Mouse (Mus musculus): ENCODE data around the gene Herc6.
"Not testable (repeated sequence)": the region's sequence is repeated elsewhere in the genome, so short reads cannot be mapped to it uniquely, and the experiment has no call there.

The Herc6 gene

GRCm38 (mm10) chr6:57580881-57581548 lies at the start of gene Herc6:
Gene Herc6, plus strand, starts transcription at chr6:57581000.
- peak; percentile 48 for DNase-seq (ENCODE audit: low spot score)

- DNase-seq (ENCODE audit: low spot score), result no peak
Observed at GRCm38 (mm10) chr6:57531011-57531410, 49.8 kb upstream of the Herc6 start.

- no peak for DNase-seq (ENCODE audit: low spot score)
Observed at GRCm38 (mm10) chr6:57531441-57531840, 49.4 kb upstream of the Herc6 start.

- no peak for DNase-seq (ENCODE audit: low spot score)
Observed at GRCm38 (mm10) chr6:57532022-57532421, 48.8 kb upstream of the Herc6 start.

- no peak for DNase-seq (ENCODE audit: low spot score)
Observed at GRCm38 (mm10) chr6:57533410-57533809, 47.4 kb upstream of the Herc6 start.

- no peak for DNase-seq (ENCODE audit: low spot score)
Observed at GRCm38 (mm10) chr6:57534231-57534610, 46.6 kb upstream of the Herc6 start.

- peak; percentile 44 for DNase-seq (ENCODE audit: low spot score)
Observed at GRCm38 (mm10) chr6:57534611-57535286, 46.1 kb upstream of the Herc6 start.

- DNase-seq (ENCODE audit: low spot score), result peak; percentile 97
Observed at GRCm38 (mm10) chr6:57535386-57535936, 45.3 kb upstream of the Herc6 start, which contains the start of gene Ppm1k. Gene Ppm1k, minus strand, starts transcription at chr6:57535468.

GRCm38 (mm10) chr6:57535971-57536669 lies 44.7 kb upstream of the Herc6 start:
- no peak for DNase-seq (ENCODE audit: low spot score)

GRCm38 (mm10) chr6:57537887-57538286 lies 42.9 kb upstream of the Herc6 start:
- no peak for DNase-seq (ENCODE audit: low spot score)

- no peak for DNase-seq (ENCODE audit: low spot score)
Observed at GRCm38 (mm10) chr6:57540950-57541498, 39.8 kb upstream of the Herc6 start.

- DNase-seq (ENCODE audit: low spot score), result no peak
Observed at GRCm38 (mm10) chr6:57541737-57542335, 39.0 kb upstream of the Herc6 start.

GRCm38 (mm10) chr6:57543591-57543990 lies 37.2 kb upstream of the Herc6 start:
- not testable (repeated sequence) for DNase-seq (ENCODE audit: low spot score)

GRCm38 (mm10) chr6:57544866-57545265 lies 35.9 kb upstream of the Herc6 start:
- no peak for DNase-seq (ENCODE audit: low spot score)

GRCm38 (mm10) chr6:57551211-57551796 lies 29.5 kb upstream of the Herc6 start:
- DNase-seq (ENCODE audit: low spot score), result no peak

GRCm38 (mm10) chr6:57557796-57558317 lies 22.9 kb upstream of the Herc6 start:
- DNase-seq (ENCODE audit: low spot score), result no peak

GRCm38 (mm10) chr6:57563454-57563853 lies 17.3 kb upstream of the Herc6 start:
- DNase-seq (ENCODE audit: low spot score), result no peak

- DNase-seq (ENCODE audit: low spot score), result no peak
Observed at GRCm38 (mm10) chr6:57565452-57565851, 15.3 kb upstream of the Herc6 start.

- no peak for DNase-seq (ENCODE audit: low spot score)
Observed at GRCm38 (mm10) chr6:57567630-57568029, 13.2 kb upstream of the Herc6 start.

- DNase-seq (ENCODE audit: low spot score), result peak; percentile 22
Observed at GRCm38 (mm10) chr6:57570170-57570974, 10.4 kb upstream of the Herc6 start.

Measured in yolk sac, embryonic 10.5 days (tissue).